Mouse (Mus musculus): ENCODE data around the gene Rpl3. TPM values are rescaled to one million over a fixed set of nuclear protein-coding genes. Genes with fewer than 3 reads are reported as not detected.

Rpl3 gene
- polyA plus RNA-seq, 1 experiment from 2014 or later = 1,049 TPM

DNA sequence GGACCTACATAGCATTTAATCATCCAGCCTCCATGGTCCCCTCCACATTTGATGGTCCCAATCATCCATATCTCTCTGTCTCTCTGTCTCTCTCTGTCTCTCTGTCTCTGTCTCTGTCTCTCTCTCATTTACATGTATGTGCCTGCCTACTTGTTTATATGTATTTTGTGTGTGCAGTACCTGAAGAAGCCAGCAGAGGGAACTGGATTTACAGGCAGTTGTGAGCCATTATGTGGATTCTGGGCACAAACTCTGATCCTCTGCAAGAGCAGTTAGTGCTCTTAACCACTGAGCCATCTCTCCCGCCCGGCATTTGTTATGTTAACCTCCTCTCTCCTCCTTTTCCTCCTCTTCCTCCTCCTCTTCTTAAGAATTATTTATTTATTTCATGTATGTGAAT is 45.9 kb downstream of the Rpl3 start:
- Histone ChIP-seq H3K36me3 (ENCODE audit: control insufficient read depth, insufficient read depth, low read length) (no peaks in the 10 kb centered on the region), H3K4me1 (replicated peaks; ENCODE audit: control insufficient read depth, insufficient read depth, low read length) (no peaks in the 10 kb centered on the region), H3K4me2 (ENCODE audit: low read depth, low read length) (no peak overlapping the region), H3K4me3 (ENCODE audit: low read length) (no peak overlapping the region), H3K9ac (ENCODE audit: low read length) (no peak overlapping the region), H3K27ac (ENCODE audit: low read length) (no peak overlapping the region), H3K9me3 (ENCODE audit: control insufficient read depth, low read length) (0 out of 2 replicates have a peak, but pooled peaks cover 4% of the 10 kb centered on the region), H3K27me3 (ENCODE audit: control insufficient read depth, insufficient read depth, low read depth, low read length) (no peaks in the 10 kb centered on the region)
- WGBS = 95% methylated on average over 2 of the region's 2 CpGs
- ATAC-seq (ENCODE audit: low read depth) = no peak

DNA sequence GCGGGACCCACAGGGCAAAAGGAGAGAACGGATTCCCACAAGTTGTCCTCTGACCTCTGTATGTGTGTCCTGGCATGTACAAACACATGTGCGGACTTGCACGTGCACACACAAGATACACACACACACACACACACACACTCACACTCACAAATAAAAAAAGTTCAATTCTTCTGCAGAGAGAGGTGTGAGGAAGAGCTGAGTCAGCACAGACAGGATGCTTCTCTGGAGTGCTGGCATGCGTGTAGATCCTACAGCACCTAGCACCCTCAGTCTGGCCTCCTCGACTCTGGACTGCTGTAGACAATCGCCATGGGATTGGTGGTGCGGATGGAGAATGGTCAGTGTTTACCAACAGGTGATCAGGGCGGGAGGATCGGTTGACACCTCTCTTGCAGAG is 47.4 kb downstream of the Rpl3 start:
- Histone ChIP-seq H3K4me3 (ENCODE audit: low read length) (no peak overlapping the region), H3K27ac (ENCODE audit: low read length) (no peak overlapping the region), H3K27me3 (ENCODE audit: control insufficient read depth, insufficient read depth, low read depth, low read length) (no peaks in the 10 kb centered on the region), H3K36me3 (ENCODE audit: control insufficient read depth, insufficient read depth, low read length) (no peaks in the 10 kb centered on the region), H3K9ac (ENCODE audit: low read length) (no peak overlapping the region), H3K4me1 (replicated peaks; ENCODE audit: control insufficient read depth, insufficient read depth, low read length) (no peaks in the 10 kb centered on the region), H3K4me2 (ENCODE audit: low read depth, low read length) (no peak overlapping the region), H3K9me3 (ENCODE audit: control insufficient read depth, low read length) (0 out of 2 replicates have a peak, but pooled peaks cover 4% of the 10 kb centered on the region)
- WGBS = 84% methylated on average over 10 of the region's 10 CpGs
- ATAC-seq (ENCODE audit: low read depth) = no peak

DNA sequence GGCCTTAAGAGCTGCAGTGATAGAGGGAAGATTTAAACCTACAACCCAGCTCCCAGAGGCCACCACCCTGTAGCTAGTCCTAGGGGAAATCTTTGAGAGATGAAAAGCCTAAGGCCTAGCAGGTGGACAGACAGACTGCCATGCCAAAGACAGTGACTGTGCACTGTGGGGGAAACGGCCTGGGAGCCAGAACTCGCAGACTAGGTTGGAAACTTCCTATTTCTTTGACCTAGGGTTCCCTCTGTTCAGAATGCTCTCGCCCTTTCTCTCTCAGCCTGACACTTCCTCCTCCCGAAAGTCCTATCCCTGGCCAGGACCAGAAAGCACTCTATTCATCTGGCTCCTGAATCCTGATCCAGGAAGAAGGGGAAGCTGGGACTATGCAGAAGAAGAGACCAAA is 49.5 kb downstream of the Rpl3 start:
- 69% methylated on average over 4 of the region's 4 CpGs for WGBS
- Histone ChIP-seq H3K4me2 (ENCODE audit: low read depth, low read length) (no peak overlapping the region), H3K27me3 (ENCODE audit: control insufficient read depth, insufficient read depth, low read depth, low read length) (no peaks in the 10 kb centered on the region), H3K4me3 (ENCODE audit: low read length) (no peak overlapping the region), H3K9me3 (ENCODE audit: control insufficient read depth, low read length) (0 out of 2 replicates have a peak, but pooled peaks cover 4% of the 10 kb centered on the region), H3K27ac (ENCODE audit: low read length) (no peak overlapping the region), H3K9ac (ENCODE audit: low read length) (no peak overlapping the region), H3K36me3 (ENCODE audit: control insufficient read depth, insufficient read depth, low read length) (no peaks in the 10 kb centered on the region), H3K4me1 (replicated peaks; ENCODE audit: control insufficient read depth, insufficient read depth, low read length) (no peaks in the 10 kb centered on the region)
- no peak for ATAC-seq (ENCODE audit: low read depth)

DNA sequence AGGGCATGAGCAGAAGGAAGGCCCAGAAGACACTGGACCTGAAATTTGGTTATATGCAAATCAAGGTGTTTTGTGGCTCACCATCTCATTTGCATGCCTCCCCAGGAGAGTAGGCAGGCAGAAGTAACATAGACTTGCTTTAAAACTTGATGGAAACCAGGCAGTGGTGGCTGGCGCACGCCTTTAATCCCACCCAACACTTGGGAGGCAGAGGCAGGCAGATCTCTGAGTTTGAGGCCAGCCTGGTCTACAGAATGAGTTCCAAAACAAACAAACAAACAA is 53.6 kb downstream of the Rpl3 start:
- Histone ChIP-seq H3K27ac (ENCODE audit: low read length) (no peak overlapping the region), H3K9me3 (ENCODE audit: control insufficient read depth, low read length) (no peaks in the 10 kb centered on the region), H3K9ac (ENCODE audit: low read length) (no peak overlapping the region), H3K4me2 (ENCODE audit: low read depth, low read length) (no peak overlapping the region), H3K4me1 (replicated peaks; ENCODE audit: control insufficient read depth, insufficient read depth, low read length) (no peaks in the 10 kb centered on the region), H3K4me3 (ENCODE audit: low read length) (no peak overlapping the region), H3K36me3 (ENCODE audit: control insufficient read depth, insufficient read depth, low read length) (no peaks in the 10 kb centered on the region), H3K27me3 (ENCODE audit: control insufficient read depth, insufficient read depth, low read depth, low read length) (no peaks in the 10 kb centered on the region)
- ATAC-seq (ENCODE audit: low read depth) = no peak
- 90% methylated on average over 2 of the region's 2 CpGs for WGBS

DNA sequence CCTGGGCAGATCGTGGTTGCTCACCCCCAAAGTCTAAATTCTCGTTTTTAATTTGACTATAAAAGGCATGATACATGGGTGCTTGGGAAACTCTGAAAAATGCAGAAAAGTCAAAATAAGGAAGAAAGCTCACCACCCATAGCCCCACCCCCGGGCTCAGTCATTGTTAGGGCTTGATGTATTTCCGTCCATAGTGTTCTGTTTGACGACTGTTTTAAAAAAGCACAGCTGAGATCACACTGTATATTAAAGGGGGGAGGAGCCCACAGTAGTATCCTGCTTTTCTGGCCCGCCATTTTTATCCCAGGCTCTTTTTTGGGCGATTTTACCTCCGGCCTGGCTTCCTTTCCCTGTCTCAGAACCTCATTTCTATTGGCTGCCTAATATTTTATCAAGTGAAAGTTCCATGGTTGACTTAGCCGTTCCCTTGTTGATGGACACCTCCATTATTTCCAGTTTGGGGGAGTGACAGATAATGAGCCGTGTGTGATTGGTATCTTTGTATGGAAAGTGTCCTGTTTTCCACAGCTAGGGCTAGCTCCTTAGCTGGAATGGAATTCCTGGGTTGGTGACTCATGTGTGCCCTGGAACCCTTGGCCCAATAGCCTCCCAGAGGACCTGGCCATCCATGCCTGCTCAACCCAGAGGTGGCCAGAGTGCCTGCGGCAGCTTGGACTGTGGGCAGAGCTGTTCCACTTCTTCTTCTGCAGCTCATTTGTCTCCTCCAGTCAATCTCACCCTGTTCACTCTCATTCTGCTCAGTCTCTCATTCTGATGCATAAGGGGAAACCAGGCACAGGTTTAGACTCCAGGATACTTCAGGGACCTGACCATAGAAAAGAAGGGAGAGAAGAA is 54.2 kb downstream of the Rpl3 start:
- Histone ChIP-seq H3K4me2 (ENCODE audit: low read depth, low read length) (no peak overlapping the region), H3K9me3 (ENCODE audit: control insufficient read depth, low read length) (no peaks in the 10 kb centered on the region), H3K4me3 (ENCODE audit: low read length) (no peak overlapping the region), H3K9ac (ENCODE audit: low read length) (no peak overlapping the region), H3K27ac (ENCODE audit: low read length) (peak overlapping the region; percentile 59; the same call in 1 of the 2 replicates), H3K27me3 (ENCODE audit: control insufficient read depth, insufficient read depth, low read depth, low read length) (no peaks in the 10 kb centered on the region), H3K36me3 (ENCODE audit: control insufficient read depth, insufficient read depth, low read length) (no peaks in the 10 kb centered on the region), H3K4me1 (replicated peaks; ENCODE audit: control insufficient read depth, insufficient read depth, low read length) (no peaks in the 10 kb centered on the region)
- ATAC-seq (ENCODE audit: low read depth) = no peak; the same call in 1 of the 2 replicates
- 68% methylated on average over 11 of the region's 11 CpGs for WGBS

DNA sequence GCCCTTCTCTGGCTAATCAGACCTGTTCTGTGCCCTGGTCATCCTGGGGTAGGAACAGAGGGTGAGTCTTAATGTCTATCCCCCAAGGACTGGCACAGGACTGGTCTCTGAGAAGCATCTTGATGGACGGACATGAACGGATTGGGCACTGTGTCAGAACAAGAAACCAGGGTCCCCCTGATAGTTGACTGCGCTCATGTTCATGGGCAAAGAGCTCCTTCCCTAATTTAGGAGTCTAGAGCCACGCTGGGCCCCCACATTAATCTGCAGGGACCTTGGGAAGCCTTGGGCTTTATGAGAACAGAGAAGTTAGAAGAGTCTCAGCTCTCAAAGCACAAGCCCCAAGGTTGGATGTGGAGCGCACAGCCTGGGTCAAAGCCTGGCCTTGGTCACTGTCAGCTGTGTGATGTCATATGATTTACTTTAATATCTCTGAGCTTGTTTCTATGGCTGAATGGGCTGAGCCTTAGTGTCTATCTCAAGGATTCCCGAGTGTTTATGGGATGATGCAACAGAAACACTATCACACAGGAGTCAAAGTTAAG is 56.3 kb downstream of the Rpl3 start:
- H3K9ac ChIP-seq (ENCODE audit: low read length) = no peak overlapping the region
- H3K27me3 ChIP-seq (ENCODE audit: control insufficient read depth, insufficient read depth, low read depth, low read length) = no peaks in the 10 kb centered on the region
- H3K4me1 ChIP-seq (replicated peaks; ENCODE audit: control insufficient read depth, insufficient read depth, low read length) = no peaks in the 10 kb centered on the region
- no peaks in the 10 kb centered on the region for H3K36me3 ChIP-seq (ENCODE audit: control insufficient read depth, insufficient read depth, low read length)
- no peak overlapping the region for H3K4me2 ChIP-seq (ENCODE audit: low read depth, low read length)
- ATAC-seq (ENCODE audit: low read depth) = no peak
- no peak overlapping the region for H3K27ac ChIP-seq (ENCODE audit: low read length)
- H3K9me3 ChIP-seq (ENCODE audit: control insufficient read depth, low read length) = no peaks in the 10 kb centered on the region
- WGBS = 70% methylated on average over 6 of the region's 6 CpGs
- no peak overlapping the region for H3K4me3 ChIP-seq (ENCODE audit: low read length)

DNA sequence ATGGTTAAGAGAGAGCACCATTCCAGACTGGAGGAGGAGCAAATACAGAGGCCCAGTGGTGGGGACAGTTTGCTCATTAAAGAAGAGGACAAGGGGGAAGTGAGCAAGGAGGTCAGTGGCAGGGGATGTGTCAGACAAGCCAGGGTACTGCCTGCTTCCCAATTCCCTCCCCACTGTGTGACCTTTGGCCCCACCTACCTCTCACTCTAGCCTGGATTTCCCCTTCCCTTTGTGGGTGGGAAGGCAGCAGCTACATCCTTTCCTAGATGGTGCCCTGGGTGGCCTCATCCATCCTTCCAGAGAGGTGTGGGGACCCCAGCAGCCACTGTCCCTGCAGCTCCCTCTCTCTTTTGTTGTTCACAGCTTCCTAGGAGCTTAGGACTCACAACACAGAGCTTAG is 56.8 kb downstream of the Rpl3 start:
- H3K4me1 ChIP-seq (replicated peaks; ENCODE audit: control insufficient read depth, insufficient read depth, low read length) = no peaks in the 10 kb centered on the region
- ATAC-seq (ENCODE audit: low read depth) = no peak
- H3K4me2 ChIP-seq (ENCODE audit: low read depth, low read length) = no peak overlapping the region
- no peaks in the 10 kb centered on the region for H3K27me3 ChIP-seq (ENCODE audit: control insufficient read depth, insufficient read depth, low read depth, low read length)
- no peak overlapping the region for H3K4me3 ChIP-seq (ENCODE audit: low read length)
- H3K9ac ChIP-seq (ENCODE audit: low read length) = no peak overlapping the region
- H3K9me3 ChIP-seq (ENCODE audit: control insufficient read depth, low read length) = no peaks in the 10 kb centered on the region
- no peaks in the 10 kb centered on the region for H3K36me3 ChIP-seq (ENCODE audit: control insufficient read depth, insufficient read depth, low read length)
- H3K27ac ChIP-seq (ENCODE audit: low read length) = no peak overlapping the region

DNA sequence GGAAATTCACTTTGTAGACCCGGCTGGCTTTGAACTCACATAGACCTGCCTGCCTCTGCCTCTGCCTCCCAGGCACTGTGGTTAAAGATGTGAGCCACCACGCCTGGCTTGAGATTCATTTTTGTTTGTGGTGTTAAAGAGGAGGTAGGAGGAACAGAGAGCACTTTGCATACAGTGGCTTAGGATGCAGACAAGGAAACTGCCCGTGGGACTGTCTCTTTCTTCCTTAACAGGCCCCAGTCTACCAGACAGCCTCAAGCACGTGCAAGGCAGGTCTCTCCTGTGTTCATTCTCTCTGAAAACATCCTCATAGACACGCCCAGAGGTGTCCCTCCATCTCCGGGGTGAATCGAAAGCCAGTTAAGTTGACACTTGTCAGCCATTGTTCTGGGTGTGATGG is 57.3 kb downstream of the Rpl3 start:
- H3K4me2 ChIP-seq (ENCODE audit: low read depth, low read length) = no peak overlapping the region
- H3K9ac ChIP-seq (ENCODE audit: low read length) = no peak overlapping the region
- WGBS = 62% methylated on average over 7 of the region's 7 CpGs
- no peak for ATAC-seq (ENCODE audit: low read depth)
- H3K36me3 ChIP-seq (ENCODE audit: control insufficient read depth, insufficient read depth, low read length) = no peaks in the 10 kb centered on the region
- H3K27me3 ChIP-seq (ENCODE audit: control insufficient read depth, insufficient read depth, low read depth, low read length) = no peaks in the 10 kb centered on the region
- H3K27ac ChIP-seq (ENCODE audit: low read length) = no peak overlapping the region
- no peaks in the 10 kb centered on the region for H3K9me3 ChIP-seq (ENCODE audit: control insufficient read depth, low read length)
- no peaks in the 10 kb centered on the region for H3K4me1 ChIP-seq (replicated peaks; ENCODE audit: control insufficient read depth, insufficient read depth, low read length)
- H3K4me3 ChIP-seq (ENCODE audit: low read length) = no peak overlapping the region

DNA sequence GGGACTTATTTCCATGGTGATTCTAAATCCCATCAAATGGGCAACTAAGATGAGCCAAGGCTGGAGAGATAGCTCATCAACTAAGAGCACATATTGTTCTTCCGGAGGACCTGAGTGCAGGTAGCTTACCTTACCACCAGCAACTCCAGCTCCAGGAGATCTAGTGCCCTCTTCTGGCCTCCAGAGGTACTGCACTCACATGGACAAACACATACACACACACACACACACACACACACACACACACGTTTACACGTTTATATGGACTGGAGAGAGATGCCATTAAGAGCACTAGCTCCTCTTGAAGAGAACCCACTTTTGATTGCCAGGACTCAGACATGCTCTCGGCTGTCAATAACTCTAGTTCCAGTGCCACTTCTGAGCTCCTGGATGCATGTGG is 60.5 kb downstream of the Rpl3 start:
- no peak for ATAC-seq (ENCODE audit: low read depth)
- H3K36me3 ChIP-seq (ENCODE audit: control insufficient read depth, insufficient read depth, low read length) = no peaks in the 10 kb centered on the region
- H3K27me3 ChIP-seq (ENCODE audit: control insufficient read depth, insufficient read depth, low read depth, low read length) = no peaks in the 10 kb centered on the region
- H3K9me3 ChIP-seq (ENCODE audit: control insufficient read depth, low read length) = no peaks in the 10 kb centered on the region
- no peak overlapping the region for H3K27ac ChIP-seq (ENCODE audit: low read length)
- 0 out of 2 replicates have a peak, but pooled peaks cover 2% of the 10 kb centered on the region for H3K4me1 ChIP-seq (replicated peaks; ENCODE audit: control insufficient read depth, insufficient read depth, low read length)
- H3K9ac ChIP-seq (ENCODE audit: low read length) = no peak overlapping the region
- 90% methylated on average over 4 of the region's 4 CpGs for WGBS
- H3K4me3 ChIP-seq (ENCODE audit: low read length) = no peak overlapping the region
- H3K4me2 ChIP-seq (ENCODE audit: low read depth, low read length) = no peak overlapping the region

All from lung, embryonic 16.5 days (tissue).